Mouse (Mus musculus) bone marrow, adult 2 months (tissue): ENCODE data around the gene Gpat3.

Source experiments
- CTCF ChIP-seq: fragments of 200-500 bp; IDR thresholded peaks from 2 replicates; pipeline ENCODE4 v1.5.1; 2011; ENCODE audit warnings: low read length, control low read depth; ENCODE audit not compliant: control insufficient read depth, insufficient read depth
- POLR2A ChIP-seq: fragments of 200-500 bp; IDR thresholded peaks from 2 replicates; pipeline ENCODE4 v1.6.1; 2011; ENCODE audit warnings: low read depth, mild to moderate bottlenecking, control low read depth, low read length, borderline replicate concordance; ENCODE audit not compliant: control insufficient read depth

DNA sequence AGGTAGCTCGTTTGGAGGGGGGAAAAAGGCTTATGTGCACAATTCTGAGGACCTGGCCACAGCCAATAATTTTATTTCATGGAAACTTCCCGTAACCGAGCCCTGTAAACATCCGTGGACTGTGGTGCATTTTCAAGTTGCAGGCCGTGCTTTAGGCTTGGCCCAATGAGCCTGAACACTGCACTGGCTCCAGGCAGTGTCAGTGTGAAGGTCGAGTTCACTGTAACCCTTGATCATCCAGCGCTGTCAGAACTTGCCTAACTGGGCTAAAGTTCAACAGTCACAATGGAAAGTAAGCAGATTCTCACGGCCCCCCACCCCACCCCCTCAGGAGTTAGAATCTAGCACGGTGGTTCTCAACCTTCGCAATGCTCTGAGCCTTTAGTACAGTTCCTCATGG lies 50.7 kb downstream of the Gpat3 start:
- no peak for TF ChIP-seq CTCF
- no peak for TF ChIP-seq POLR2A
